Mouse (Mus musculus) myocyte (in vitro differentiated cells): Measurements from ENCODE around the gene Gmds.

Experiments used
- CEBPB ChIP-seq: IDR thresholded peaks from 2 replicates; pipeline ENCODE4 v1.6.1; 2011; ENCODE audit warnings: mild to moderate bottlenecking, moderate library complexity; ENCODE audit not compliant: poor library complexity, insufficient read depth, severe bottlenecking
- MAX ChIP-seq: IDR thresholded peaks from one replicate; pipeline ENCODE4 v1.6.1; 2011; ENCODE audit warnings: low read depth, mild to moderate bottlenecking, control low read depth
- MYOD1 ChIP-seq, 3 experiments: IDR thresholded peaks; one replicate each; pipeline ENCODE4 v1.6.1; 2011; ENCODE audit warnings: control low read depth in 2 of 3, low read depth in 2 of 3, mild to moderate bottlenecking in 2 of 3, moderate library complexity in 1 of 3; ENCODE audit not compliant: insufficient read length in 2 of 3, control insufficient read depth in 1 of 3
- MYOG ChIP-seq, 3 experiments: IDR thresholded peaks; one replicate each; pipeline ENCODE4 v1.6.1; 2011; ENCODE audit warnings: control low read depth in 2 of 3, low read depth in 2 of 3, mild to moderate bottlenecking in 2 of 3; ENCODE audit not compliant: insufficient read length in 2 of 3, control insufficient read depth in 1 of 3, insufficient read depth in 1 of 3
- POLR2A ChIP-seq: IDR thresholded peaks from one replicate; pipeline ENCODE4 v1.6.1; 2011; ENCODE audit warnings: low read depth, mild to moderate bottlenecking, control low read depth, moderate library complexity; ENCODE audit not compliant: insufficient read length
- POLR2AphosphoS2 ChIP-seq: IDR thresholded peaks from one replicate; pipeline ENCODE4 v1.6.1; 2011; ENCODE audit warnings: low read depth, control low read depth; ENCODE audit not compliant: insufficient read length

GRCm38 (mm10) chr13:32024822-32025221 is 313.7 kb downstream of the Gmds start:
- TF ChIP-seq MYOD1 (IDR thresholded peaks at IDR 0.05; ENCODE audit: control insufficient read depth in 1 of 3, insufficient read length in 2 of 3, low read depth in 2 of 3) (no peak), POLR2A (no peak), MYOG (IDR thresholded peaks at IDR 0.05; ENCODE audit: control insufficient read depth in 1 of 3, insufficient read depth in 1 of 3, insufficient read length in 2 of 3, low read depth in 2 of 3) (no peak), MAX (no peak), POLR2AphosphoS2 (no peak), CEBPB (no peak)
